Mouse (Mus musculus): ENCODE results near the gene Sirt4. TPM values are rescaled to one million over a fixed set of nuclear protein-coding genes. Genes with fewer than 3 reads are reported as not detected.
"Not testable (repeated sequence)": the region's sequence is repeated elsewhere in the genome, so short reads cannot be mapped to it uniquely, and the experiment has no call there.

Sirt4 gene
- total RNA-seq, 2 experiments from 2014 or later = 7.1 to 9.2 TPM

DNA sequence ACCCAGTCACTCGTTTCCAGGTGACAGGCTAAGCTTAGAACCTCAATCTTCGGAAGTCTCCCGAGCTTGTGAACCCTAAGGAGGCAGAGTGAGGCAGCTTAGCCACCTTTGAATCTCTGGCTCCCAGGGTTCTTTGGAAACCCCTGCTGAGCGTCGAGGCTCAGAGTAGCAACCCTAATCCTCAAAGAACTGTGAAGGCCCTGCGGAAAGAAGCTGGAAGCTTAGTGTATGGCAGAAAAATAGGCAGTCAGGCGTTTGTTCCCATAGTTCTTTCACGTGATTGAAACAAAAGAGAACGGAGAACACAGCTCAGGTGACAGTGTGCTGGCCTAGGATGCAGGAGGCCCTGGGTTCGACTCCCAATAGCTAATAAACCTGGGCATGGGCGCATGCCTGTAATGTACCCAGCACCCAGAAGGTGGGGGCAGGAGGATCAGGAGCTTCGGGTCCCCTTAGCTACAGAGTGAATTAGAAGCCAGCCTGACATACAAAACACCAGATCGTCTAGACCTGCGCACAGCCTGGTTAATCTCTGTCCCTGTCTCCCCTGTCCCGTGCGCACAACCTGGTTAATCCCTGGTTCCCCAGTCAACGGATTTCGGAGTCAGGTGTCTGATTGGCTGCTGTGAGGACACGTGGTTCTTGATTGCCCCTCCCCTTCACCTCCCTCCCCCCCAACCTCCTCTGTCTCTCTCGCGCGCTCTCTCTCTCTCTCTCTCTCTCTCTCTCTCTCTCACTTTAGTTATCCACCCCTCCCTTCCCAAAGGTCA lies 9.0 kb downstream of the Sirt4 start:
- peak; percentile 62 for ATAC-seq (replicated peaks; ENCODE audit: poor library complexity, severe bottlenecking)

DNA sequence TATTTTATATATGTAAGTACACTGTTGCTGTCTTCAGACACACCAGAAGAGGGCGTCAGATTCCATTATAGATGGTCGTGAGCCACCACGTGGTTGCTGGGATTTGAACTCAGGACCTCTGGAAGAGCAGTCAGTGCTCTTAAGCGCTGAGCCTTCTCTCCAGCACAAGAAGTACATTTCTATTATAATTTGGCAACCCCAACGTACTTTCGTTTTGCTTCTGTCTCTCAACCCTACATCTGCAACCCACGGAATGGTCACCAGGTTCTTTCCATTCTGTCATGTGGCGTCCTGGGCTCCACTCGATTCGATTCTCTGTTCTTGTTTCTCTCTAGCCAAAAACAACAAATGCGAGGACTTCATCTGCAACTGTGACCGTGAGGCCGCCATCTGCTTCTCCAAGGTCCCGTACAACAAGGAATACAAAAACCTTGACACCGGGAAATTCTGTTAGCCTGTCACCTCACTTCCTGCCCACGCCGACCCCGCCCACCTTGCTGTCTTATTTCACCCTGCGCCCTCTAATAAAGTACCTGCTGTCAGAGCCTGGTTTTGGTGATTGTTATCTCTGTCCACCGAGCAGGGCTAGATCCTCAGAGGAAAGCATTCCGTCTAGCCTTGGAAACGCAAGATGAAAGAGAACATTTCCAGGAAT lies 10.2 kb downstream of the Sirt4 start:
- ATAC-seq (replicated peaks; ENCODE audit: poor library complexity, severe bottlenecking) = no peak

DNA sequence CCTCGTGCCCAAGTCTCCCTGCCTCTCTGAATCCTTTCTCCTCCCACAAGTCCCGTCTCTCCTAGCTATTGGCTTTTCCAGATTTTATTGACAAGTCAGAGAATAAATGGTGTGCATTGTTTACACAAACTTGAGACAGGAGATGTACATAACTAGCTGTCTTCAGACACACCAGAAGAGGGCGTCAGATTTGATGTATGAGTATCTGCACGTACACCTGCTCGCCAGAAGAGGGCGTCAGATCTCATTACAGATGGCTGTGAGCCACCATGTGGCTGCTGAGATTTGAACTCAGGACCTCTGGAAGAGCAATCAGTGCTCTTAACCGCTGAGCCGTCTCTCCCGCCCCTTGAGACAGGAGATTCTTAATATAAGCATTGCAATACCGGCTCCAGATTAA lies 11.3 kb downstream of the Sirt4 start:
- ATAC-seq (replicated peaks; ENCODE audit: poor library complexity, severe bottlenecking) = no peak

DNA sequence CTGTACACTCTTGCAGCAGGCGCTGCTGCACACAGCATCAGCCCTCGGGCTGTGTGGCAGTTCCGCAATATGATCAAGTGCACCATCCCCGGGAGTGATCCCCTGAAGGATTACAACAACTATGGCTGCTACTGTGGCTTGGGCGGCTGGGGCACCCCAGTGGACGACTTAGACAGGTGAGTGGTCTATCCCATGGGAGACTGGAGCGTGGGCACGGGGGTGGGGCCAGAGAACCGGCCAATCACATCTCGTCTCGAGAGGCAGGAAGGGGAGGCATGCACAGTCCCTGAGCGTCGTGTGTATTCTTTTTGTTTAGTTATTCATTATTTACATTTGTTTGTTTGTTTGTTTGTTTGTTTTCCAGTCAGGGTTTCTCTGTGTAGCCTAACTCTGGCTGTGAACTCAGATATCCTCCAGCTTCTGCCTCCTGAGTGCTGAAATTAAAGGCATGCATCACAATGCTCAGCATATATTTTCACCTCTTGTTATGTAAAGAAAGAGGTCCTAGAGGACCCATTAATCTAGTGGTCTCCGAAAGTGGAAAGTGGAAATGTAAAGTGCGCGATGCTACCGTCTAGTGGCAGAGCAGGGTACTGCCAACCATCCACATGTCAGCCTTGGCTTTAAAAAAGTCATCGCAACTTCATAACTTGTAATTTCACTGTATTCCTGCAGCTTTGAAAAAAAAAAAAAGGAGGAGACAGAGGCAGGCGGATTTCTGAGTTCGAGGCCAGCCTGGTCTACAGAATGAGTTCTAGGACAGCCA lies 13.6 kb downstream of the Sirt4 start:
- ATAC-seq (replicated peaks; ENCODE audit: poor library complexity, severe bottlenecking) = peak; percentile 77

DNA sequence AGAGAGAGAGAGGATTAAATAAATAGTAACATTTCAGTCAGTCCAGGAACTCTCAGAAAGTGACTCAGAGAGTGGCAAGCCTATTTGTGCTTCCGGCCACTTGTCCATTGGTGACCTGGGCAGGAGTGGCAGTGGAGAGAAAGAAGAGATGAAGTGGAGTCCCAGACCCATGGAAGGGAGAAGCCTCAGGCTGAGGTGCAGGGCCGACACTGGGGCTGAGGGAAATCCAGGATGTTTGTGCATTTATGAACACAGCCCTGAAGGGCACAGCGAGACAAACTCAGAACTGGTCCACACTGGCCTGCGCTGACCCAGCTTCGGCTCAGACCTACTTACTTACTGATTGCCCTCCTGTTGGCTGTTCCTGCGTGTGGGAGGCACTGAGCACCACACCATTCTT lies 14.7 kb downstream of the Sirt4 start:
- ATAC-seq (replicated peaks; ENCODE audit: poor library complexity, severe bottlenecking) = no peak

DNA sequence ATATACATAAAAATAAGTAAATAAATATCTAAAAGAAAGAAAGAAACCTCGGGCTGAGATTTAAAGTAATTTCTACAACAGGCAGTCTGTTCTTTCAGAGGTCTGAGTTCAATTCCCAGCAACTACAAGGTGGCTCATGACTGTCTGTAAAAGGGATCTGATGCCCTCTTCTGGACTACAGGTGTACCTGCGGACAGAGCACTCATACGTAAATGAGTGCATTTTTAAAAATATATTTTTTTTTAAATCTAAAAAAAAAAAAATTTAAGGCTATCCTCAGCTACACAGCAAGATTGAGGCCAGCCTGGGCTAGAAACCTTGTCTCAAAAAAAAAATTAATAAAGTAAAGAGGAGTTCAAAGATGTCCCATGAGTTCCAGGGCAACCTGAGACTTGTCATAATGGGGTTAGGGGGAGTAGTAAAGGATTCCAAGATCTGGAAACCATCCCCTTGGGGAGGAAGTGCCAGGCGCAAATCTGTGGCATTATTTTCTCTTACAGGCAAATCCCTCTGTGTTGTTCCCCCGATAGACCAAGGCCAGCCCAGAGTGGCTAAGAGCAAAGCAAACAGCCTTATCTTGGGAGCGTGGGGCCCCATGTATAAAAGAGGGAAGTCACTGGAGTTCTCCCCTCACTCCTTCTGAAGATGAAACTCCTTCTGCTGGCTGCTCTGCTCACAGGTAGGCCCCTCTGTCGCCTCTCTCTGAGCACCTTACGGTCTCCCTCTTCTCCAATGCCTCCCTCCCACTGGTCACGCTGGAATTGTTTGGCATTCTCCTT lies 18.7 kb downstream of the Sirt4 start, which contains the start of gene Pla2g1b:
TSS of gene Pla2g1b (plus strand) at position 621 of the 779 bp plus-strand sequence.
- no peak for ATAC-seq (replicated peaks; ENCODE audit: poor library complexity, severe bottlenecking)

DNA sequence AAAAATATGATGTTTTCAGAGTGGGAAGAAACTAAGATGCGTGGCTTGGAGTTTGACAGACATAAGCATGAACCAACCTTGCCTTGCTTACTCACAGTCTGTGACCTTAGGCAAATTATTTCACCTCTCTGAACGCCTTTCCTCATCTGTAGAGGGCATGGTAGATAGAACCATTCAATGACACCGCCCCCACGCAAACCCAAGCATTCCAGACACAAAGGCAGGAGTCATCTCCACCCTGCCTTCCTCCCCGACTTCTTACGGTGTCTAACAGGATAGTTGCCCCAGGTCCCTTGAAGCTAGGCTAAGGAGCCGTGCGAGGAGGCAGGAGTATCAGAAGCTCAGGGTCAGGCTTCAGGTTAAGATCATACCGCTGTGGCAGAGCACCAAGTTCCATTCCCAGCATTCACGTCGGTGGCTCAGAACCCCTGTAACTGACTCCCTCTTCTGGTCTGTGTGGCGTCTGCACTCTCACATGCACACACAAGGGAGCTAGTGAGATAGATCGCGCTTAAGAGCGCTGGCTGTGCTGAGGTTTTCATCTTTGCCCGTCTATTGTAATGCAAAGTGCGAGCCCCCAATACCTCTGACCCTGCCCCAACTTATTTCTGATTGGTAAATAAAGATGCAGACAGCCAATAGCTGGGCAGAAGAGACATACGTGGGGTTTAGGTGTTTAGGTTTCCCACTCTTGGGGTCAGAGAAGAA lies 20.0 kb downstream of the Sirt4 start:
- no peak for ATAC-seq (replicated peaks; ENCODE audit: poor library complexity, severe bottlenecking)

DNA sequence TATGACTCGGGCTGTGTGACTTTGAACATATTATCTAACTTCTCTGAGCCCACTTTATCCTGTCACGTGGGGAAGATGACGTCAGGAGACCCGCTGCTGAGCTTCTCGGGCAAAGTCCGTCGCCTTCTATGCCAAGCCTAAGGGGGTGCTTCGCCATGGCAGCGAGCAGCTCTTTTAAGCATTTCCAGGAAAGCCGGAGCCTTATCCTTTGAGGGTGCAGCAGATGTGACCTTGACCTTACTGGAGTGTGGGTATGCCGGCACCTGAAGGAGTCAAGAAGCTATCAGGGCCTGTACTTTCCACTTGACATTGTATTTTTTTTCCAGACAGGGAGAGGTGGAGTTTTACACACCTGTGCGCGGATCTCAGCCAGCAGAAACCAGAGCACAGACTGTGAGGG lies 25.6 kb downstream of the Sirt4 start:
- no peak for ATAC-seq (replicated peaks; ENCODE audit: poor library complexity, severe bottlenecking)

DNA sequence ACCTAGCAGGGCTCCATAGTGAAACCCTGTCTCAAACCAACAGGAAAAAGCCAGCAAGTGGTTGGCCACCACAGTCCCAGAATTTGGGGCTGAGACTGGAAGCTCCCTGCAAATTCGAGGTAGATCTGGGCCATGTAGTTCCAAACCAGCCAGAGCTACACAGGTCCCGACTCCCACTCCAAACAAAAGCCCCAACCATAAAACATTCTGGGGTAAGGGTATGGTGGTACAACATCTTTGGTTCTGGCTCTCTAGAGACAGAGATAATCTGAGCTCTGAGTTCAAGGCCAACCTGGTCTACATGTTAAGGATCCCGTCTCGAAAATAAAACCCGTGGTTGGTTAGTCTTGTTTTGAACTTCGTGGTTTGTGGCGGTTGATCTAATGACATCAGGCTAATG lies 28.7 kb downstream of the Sirt4 start:
- no peak for ATAC-seq (replicated peaks; ENCODE audit: poor library complexity, severe bottlenecking)

DNA sequence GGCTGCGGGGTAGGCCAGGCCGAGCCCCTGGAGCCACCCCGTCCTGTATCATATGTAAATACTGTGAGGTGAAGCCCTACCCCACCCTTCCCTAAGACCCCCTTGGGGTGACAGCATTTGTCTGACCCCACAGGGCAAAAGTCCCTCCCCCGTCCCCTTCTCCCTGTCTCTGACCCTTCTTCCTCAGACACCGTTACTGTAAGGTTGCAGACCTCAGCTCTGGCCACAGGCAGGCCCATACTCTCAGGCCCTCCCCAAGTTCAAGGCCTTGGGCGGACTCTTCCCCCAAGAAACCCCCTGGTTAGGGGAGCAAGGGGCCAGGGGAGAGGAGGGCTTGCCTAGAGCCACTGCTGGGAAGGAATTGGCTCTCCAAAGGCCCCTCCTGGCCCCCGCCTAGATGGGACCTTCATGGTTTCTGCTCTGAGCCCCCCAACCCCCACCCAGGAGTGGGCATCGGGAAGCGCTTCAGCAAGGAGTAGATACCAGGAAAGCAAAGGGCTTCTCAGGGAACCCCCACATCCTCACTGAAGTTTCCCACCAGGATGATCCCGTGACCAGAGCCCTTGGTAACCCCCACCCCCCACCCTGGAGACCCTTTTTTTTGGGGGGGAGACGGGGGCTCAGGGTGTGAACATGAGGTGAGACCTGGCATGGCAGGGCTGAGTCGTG lies 30.0 kb downstream of the Sirt4 start:
- no peak for ATAC-seq (replicated peaks; ENCODE audit: poor library complexity, severe bottlenecking)

DNA sequence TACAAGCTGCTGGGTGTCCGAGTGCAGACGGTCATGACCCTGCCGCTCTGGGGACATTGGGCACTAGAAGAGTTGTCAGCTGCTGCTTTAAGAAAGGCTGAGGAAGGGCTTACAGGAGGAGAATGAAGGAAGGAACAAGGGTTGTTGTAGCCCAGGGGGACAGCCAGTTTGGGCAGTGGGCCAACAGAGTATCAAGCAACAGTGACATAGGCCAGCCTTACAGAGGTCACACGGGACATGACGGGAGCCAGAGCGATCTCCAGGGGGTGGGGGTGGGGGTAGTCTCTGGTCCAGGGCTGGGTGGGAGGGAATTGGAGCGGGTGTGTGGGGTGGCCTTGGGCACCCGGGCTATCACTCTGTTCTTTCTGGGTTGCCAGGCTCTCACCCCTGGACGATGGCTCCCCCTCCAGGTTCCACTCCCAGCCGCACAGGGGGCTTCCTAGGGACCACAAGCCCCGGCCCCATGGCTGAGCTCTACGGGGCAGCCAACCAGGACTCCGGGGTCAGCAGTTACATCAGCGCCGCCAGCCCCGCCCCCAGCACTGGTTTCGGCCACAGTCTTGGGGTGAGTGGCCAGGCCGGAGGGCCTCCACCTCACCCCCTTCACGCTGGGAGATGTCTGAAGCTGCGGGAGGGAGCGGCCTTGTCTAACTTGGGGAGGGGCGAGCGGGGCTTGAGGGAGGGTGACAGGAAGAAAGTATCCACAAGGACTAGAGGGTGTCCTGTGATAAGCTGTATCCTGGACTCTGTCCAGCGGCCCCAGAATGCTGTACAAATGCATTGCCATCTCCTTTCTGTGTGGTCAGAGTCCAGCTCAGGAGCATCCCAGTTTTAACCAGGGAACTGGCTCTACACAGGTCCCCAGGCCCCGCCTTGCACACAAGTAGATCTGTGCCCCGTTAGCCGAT lies 33.9 kb downstream of the Sirt4 start:
- ATAC-seq (replicated peaks; ENCODE audit: poor library complexity, severe bottlenecking) = no peak

DNA sequence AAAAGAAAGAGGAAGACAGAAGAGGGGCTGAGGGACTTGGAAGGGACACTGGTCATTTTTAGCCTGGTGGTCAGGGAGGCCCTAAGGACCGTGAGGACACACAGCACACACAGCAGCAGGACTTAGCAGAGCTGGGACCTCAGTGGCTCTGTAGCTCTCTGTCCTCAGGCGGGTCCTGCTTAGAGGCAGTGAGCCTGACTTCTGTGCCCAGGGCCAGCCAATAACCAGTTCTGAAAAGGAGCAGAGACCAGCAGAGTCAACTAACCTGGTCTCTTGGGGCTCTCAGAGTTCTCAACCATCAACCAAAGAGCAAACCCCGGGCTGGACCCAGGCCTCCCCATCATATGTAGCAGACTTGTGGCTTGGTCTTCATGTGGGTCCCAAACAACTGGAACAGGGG lies 35.3 kb downstream of the Sirt4 start:
- no peak for ATAC-seq (replicated peaks; ENCODE audit: poor library complexity, severe bottlenecking)

DNA sequence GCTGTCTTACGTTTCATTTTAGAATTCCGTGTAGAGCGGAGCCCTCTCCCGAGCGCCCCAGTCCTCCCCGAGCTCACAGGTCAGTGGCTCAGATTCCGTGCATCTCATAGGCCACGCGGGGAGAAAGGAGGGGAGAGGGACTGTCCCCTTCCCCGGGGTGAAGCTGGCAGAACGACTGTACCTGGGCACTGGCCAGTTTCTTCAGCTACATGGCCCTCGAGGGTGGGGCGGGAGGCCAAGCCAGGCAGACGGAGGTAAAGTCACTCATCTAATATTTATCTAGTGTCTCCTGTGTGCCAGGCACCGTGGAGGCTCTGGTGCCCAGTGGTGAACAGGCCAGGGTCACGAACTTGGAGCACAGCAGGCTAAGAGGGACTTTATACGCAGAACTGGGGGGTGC lies 37.4 kb downstream of the Sirt4 start:
- ATAC-seq (replicated peaks; ENCODE audit: poor library complexity, severe bottlenecking) = no peak

DNA sequence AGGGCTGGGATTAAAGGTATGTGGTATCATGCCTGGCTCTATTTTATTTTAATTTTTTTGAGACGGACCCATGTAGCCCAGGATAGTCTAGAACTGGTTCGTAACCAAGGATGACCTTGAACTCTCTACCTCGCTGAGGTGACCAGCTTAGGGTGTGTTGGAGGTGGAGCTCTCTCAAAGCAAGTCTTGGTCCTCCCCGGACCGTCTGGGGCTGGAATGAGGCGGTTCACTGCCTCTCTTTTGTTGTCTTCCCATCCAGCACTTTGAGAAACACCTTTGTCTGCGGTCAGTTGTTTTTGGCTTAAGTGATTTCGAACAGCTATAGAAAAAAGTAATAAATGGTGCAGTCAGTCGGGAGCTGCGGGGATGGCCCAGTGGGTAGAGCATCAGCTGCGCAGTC lies 40.4 kb downstream of the Sirt4 start:
- no peak for ATAC-seq (replicated peaks; ENCODE audit: poor library complexity, severe bottlenecking)

DNA sequence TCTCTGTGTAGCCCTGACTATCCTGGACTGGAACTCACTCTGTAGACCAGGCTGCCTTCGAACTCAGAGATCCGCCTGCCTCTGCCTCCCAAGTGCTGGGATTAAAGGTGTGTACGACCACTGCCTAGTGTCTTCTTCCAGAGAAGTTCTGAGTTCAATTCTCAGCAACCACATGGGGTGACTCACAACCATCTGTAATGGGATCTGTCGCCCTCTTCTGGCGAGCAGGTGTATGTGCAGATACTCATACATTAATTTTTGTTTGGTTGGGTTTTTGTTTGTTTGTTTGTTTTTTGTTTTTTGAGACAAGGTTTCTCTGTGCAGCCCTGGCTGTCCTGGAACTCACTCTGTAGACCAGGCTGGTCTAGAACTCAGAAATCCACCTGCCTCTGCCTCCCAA lies 41.9 kb downstream of the Sirt4 start:
- ATAC-seq (replicated peaks; ENCODE audit: poor library complexity, severe bottlenecking) = not testable (repeated sequence)

DNA sequence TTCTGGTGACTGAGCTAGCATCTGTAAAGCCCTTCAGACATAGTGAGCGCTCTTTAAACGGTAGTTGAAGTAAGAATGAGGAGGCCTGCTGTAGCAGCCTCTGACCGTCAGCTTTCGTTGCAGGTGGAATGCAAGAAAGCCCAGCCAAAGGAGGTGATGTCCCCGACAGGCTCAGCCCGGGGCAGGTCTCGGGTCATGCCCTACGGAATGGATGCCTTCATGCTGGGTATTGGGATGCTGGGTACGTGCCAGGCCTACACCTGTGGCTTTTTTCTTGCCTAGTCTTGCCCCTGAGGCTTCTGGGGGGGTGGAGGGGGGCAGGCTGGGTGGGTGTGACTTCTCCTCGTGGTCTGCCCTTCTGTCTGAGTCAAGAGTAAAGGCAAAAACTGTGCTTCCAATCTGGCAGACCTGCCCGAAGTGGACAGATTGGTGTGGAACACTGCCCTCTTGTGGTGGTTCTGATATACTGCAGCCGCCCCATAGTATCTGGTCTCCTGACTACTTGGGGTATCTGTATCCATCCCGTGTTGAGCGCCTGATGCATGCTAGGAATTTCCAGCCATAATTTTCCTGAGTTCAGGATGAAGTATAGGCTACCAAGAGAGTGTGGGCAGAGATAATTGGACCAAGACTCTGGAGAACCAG lies 43.2 kb downstream of the Sirt4 start:
- peak; percentile 66; the same call in 1 of the 2 replicates for ATAC-seq (replicated peaks; ENCODE audit: poor library complexity, severe bottlenecking)

DNA sequence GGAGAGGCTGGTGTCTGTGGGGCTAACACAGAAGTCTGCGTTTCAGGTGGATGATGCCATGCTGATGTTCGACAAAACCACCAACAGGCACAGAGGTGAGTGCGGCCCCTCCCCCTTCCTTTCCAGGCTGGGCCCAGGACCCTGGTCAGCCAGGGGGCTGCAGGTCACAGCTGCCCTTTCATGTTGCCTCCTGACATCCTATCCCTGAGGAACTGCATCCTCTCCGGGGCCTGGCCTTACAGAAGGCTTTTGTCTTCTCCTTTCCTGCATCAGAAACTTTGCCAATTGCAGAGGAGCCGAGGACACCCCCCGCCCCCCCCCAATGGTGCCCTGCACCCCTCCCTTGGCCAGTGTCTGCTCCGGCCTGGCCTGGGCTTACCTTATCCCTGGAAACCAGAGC lies 45.9 kb downstream of the Sirt4 start:
- no peak for ATAC-seq (replicated peaks; ENCODE audit: poor library complexity, severe bottlenecking)

DNA sequence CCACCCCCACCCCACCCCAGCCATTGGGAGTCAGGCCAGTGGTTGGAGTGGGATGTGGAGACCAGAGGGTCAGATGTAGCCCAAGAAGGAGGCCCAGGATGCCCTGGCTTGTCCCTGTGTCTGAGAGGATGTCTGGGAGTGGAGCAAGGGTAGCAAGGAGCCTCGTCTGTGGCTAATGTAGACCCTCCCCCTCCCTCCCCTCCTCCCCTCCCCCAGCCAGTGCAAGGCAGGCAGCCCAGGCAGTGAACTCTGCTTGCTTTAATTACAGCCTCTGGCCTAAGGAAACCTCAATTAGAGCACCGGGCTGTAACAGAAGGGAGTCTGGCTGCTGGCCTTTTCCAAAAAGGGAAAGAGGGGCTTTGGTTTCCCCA lies 46.6 kb downstream of the Sirt4 start:
- ATAC-seq (replicated peaks; ENCODE audit: poor library complexity, severe bottlenecking) = no peak
